Mouse (Mus musculus) bone marrow macrophage, adult 2 months (primary cell): ENCODE results near the gene Ciao1. TPM values are rescaled to one million over a fixed set of nuclear protein-coding genes. Genes with fewer than 3 reads are reported as not detected.

ENCODE experiments used
- H3K27ac ChIP-seq: 2 replicates; pipeline ENCODE4 v1.5.1; 2012; ENCODE audit warnings: low read depth, low read length; ENCODE audit not compliant: insufficient read depth
- H3K4me1 ChIP-seq: 2 replicates; pipeline ENCODE4 v1.6.1; 2012; ENCODE audit warnings: low read length; ENCODE audit not compliant: control insufficient read depth, insufficient read depth
- H3K4me3 ChIP-seq: 2 replicates; pipeline ENCODE4 v1.5.1; 2012; ENCODE audit warnings: mild to moderate bottlenecking, low read length, moderate library complexity; ENCODE audit not compliant: insufficient read depth
- CTCF ChIP-seq: IDR thresholded peaks from 2 replicates; pipeline ENCODE4 v1.5.1; 2012; ENCODE audit warnings: low read depth, mild to moderate bottlenecking, low read length, moderate library complexity
- POLR2A ChIP-seq: IDR thresholded peaks from 2 replicates; pipeline ENCODE4 v1.6.1; 2012; ENCODE audit warnings: mild to moderate bottlenecking, low read depth, low read length, borderline replicate concordance
- polyA plus RNA-seq: library from polyadenylated mRNA; stranded (reverse); fragments of >200 nt; gene quantifications from 2 replicates; pipeline ENCODE4 v1.2.4, GENCODE M21; 2012; ENCODE audit not compliant: missing spikeins, insufficient read depth, insufficient read length

Gene Ciao1
- polyA plus RNA-seq, 1 experiment = 48.8 TPM

- Histone ChIP-seq H3K27ac (peak overlapping the region; percentile 77), H3K4me1 (peaks cover 21% of the 10 kb centered on the region), H3K4me3 (peak overlapping the region; percentile 83)
- TF ChIP-seq CTCF = no peak
- TF ChIP-seq POLR2A = no peak
Observed at GRCm38 (mm10) chr2:127270300-127271041, 22.9 kb upstream of the Ciao1 start.

GRCm38 (mm10) chr2:127269491-127270299, 22.1 kb upstream of the Ciao1 start, which contains the start of gene Stard7:
Gene Stard7 (plus strand): TSS chr2:127270218.
- TF ChIP-seq CTCF (no peak), POLR2A (peak; percentile 50; the same call in 1 of the 2 replicates)
- Histone ChIP-seq H3K27ac (peak within 1 kb of the TSS; percentile 77), H3K4me1 (peaks cover 15% of the 10 kb centered on the region), H3K4me3 (peak within 1 kb of the TSS; percentile 83)

- Histone ChIP-seq H3K4me1 (peaks cover 5% of the 10 kb centered on the region), H3K4me3 (no peak overlapping the region), H3K27ac (no peak overlapping the region)
- TF ChIP-seq POLR2A = no peak
- TF ChIP-seq CTCF = no peak
Observed at GRCm38 (mm10) chr2:127267854-127268253, 20.2 kb upstream of the Ciao1 start.

- Histone ChIP-seq H3K27ac (no peak overlapping the region), H3K4me1 (no peaks in the 10 kb centered on the region), H3K4me3 (no peak overlapping the region)
- TF ChIP-seq POLR2A = no peak
Observed at GRCm38 (mm10) chr2:127262480-127262879, 14.9 kb upstream of the Ciao1 start.

GRCm38 (mm10) chr2:127259340-127259739, 11.7 kb upstream of the Ciao1 start:
- H3K4me3 ChIP-seq = no peak overlapping the region
- TF ChIP-seq CTCF (no peak), POLR2A (no peak)
- no peak overlapping the region for H3K27ac ChIP-seq
- no peaks in the 10 kb centered on the region for H3K4me1 ChIP-seq

- H3K4me1 ChIP-seq = peaks cover 22% of the 10 kb centered on the region
- H3K27ac ChIP-seq = no peak overlapping the region
- TF ChIP-seq CTCF (no peak), POLR2A (no peak)
- H3K4me3 ChIP-seq = no peak overlapping the region
Observed at GRCm38 (mm10) chr2:127255294-127255693, 7.7 kb upstream of the Ciao1 start.

GRCm38 (mm10) chr2:127254604-127255134, 7.1 kb upstream of the Ciao1 start:
- Histone ChIP-seq H3K4me3 (no peak overlapping the region), H3K4me1 (peaks cover 25% of the 10 kb centered on the region), H3K27ac (no peak overlapping the region)
- TF ChIP-seq CTCF (no peak), POLR2A (no peak)

GRCm38 (mm10) chr2:127252787-127253186, 5.2 kb upstream of the Ciao1 start:
- no peak overlapping the region for H3K27ac ChIP-seq
- H3K4me3 ChIP-seq = no peak overlapping the region
- TF ChIP-seq CTCF = no peak
- TF ChIP-seq POLR2A = no peak
- peaks cover 34% of the 10 kb centered on the region for H3K4me1 ChIP-seq

- Histone ChIP-seq H3K4me1 (peaks cover 34% of the 10 kb centered on the region), H3K4me3 (no peak overlapping the region), H3K27ac (no peak overlapping the region)
- TF ChIP-seq CTCF = no peak
- TF ChIP-seq POLR2A = no peak
Observed at GRCm38 (mm10) chr2:127251880-127252527, 4.4 kb upstream of the Ciao1 start.

- peaks cover 34% of the 10 kb centered on the region for H3K4me1 ChIP-seq
- H3K27ac ChIP-seq = no peak overlapping the region
- H3K4me3 ChIP-seq = no peak overlapping the region
- no peak for TF ChIP-seq POLR2A
- TF ChIP-seq CTCF = no peak
Observed at GRCm38 (mm10) chr2:127251457-127251856, 3.8 kb upstream of the Ciao1 start.
